Mouse (Mus musculus) cerebellum, postnatal 14 days (tissue): ENCODE measurements around the gene Sec14l4.
A peak's percentile ranks its signal among the peaks of the same experiment; 100 is the strongest.

Experiments
- DNase-seq, 2 experiments: peaks; one replicate each; pipeline ENCODE4 v3.0.0; 2021; ENCODE audit warnings: mixed read lengths in 2 of 2

The Sec14l4 gene

GRCm38 (mm10) chr11:4027561-4028334, 3.5 kb upstream of the Sec14l4 start:
- no peak for DNase-seq

- DNase-seq: no peak
Observed at GRCm38 (mm10) chr11:4029343-4029742, 1.9 kb upstream of the Sec14l4 start.

GRCm38 (mm10) chr11:4031961-4032360, 699 bp downstream of the Sec14l4 start:
- DNase-seq: no peak

GRCm38 (mm10) chr11:4033471-4033870, 2.2 kb downstream of the Sec14l4 start:
- DNase-seq: no peak

- no peak for DNase-seq
Observed at GRCm38 (mm10) chr11:4034169-4034568, 2.9 kb downstream of the Sec14l4 start.

GRCm38 (mm10) chr11:4035116-4035892, 4.0 kb downstream of the Sec14l4 start:
- no peak for DNase-seq

GRCm38 (mm10) chr11:4035916-4036315, 4.7 kb downstream of the Sec14l4 start:
- DNase-seq: no peak

GRCm38 (mm10) chr11:4036365-4037084, 5.3 kb downstream of the Sec14l4 start:
- DNase-seq: no peak

GRCm38 (mm10) chr11:4039951-4040350, 8.7 kb downstream of the Sec14l4 start:
- DNase-seq: no peak

- DNase-seq: no peak
Observed at GRCm38 (mm10) chr11:4041123-4041625, 9.9 kb downstream of the Sec14l4 start.

- DNase-seq: no peak
Observed at GRCm38 (mm10) chr11:4043081-4043480, 11.8 kb downstream of the Sec14l4 start.

- DNase-seq: no peak
Observed at GRCm38 (mm10) chr11:4046526-4046925, 15.3 kb downstream of the Sec14l4 start.

GRCm38 (mm10) chr11:4047766-4048165, 16.5 kb downstream of the Sec14l4 start:
- DNase-seq: no peak

GRCm38 (mm10) chr11:4048438-4048837, 17.2 kb downstream of the Sec14l4 start:
- DNase-seq: no peak

GRCm38 (mm10) chr11:4053586-4053985, 22.3 kb downstream of the Sec14l4 start:
- peak; percentile 85 to 91 for DNase-seq

- no peak for DNase-seq
Observed at GRCm38 (mm10) chr11:4060866-4061575, 29.8 kb downstream of the Sec14l4 start.

- no peak for DNase-seq
Observed at GRCm38 (mm10) chr11:4062523-4062922, 31.3 kb downstream of the Sec14l4 start.

- DNase-seq: no peak
Observed at GRCm38 (mm10) chr11:4062981-4063380, 31.7 kb downstream of the Sec14l4 start.

- no peak for DNase-seq
Observed at GRCm38 (mm10) chr11:4064627-4065122, 33.4 kb downstream of the Sec14l4 start, which contains the start of gene Sec14l3. Gene Sec14l3 (plus strand): TSS chr11:4064841.

- DNase-seq: no peak
Observed at GRCm38 (mm10) chr11:4069664-4070063, 38.4 kb downstream of the Sec14l4 start.

GRCm38 (mm10) chr11:4076633-4077032, 45.4 kb downstream of the Sec14l4 start:
- DNase-seq: no peak

GRCm38 (mm10) chr11:4078267-4078933, 47.1 kb downstream of the Sec14l4 start:
- no peak for DNase-seq
